Mouse (Mus musculus) T-helper 2 cell (primary cell): ENCODE measurements around the gene Sirt6.

ENCODE experiments used
- in situ Hi-C: fragments of 300-600 bp; cut with MboI, MseI; formaldehyde crosslinking; loops from one replicate; pipeline ENCODE4 v1.15.1; 2025; ENCODE audit warnings: high pct_unique_total_duplicates

The Sirt6 gene

GRCm38 (mm10) chr10:81627836-81628220, 231 bp upstream of the Sirt6 start:
- in situ Hi-C loops = loop anchor here (25.0 kb wide), 1 partner anchor 1709 kb away; the partner anchor contains the start of gene Slc41a2

DNA sequence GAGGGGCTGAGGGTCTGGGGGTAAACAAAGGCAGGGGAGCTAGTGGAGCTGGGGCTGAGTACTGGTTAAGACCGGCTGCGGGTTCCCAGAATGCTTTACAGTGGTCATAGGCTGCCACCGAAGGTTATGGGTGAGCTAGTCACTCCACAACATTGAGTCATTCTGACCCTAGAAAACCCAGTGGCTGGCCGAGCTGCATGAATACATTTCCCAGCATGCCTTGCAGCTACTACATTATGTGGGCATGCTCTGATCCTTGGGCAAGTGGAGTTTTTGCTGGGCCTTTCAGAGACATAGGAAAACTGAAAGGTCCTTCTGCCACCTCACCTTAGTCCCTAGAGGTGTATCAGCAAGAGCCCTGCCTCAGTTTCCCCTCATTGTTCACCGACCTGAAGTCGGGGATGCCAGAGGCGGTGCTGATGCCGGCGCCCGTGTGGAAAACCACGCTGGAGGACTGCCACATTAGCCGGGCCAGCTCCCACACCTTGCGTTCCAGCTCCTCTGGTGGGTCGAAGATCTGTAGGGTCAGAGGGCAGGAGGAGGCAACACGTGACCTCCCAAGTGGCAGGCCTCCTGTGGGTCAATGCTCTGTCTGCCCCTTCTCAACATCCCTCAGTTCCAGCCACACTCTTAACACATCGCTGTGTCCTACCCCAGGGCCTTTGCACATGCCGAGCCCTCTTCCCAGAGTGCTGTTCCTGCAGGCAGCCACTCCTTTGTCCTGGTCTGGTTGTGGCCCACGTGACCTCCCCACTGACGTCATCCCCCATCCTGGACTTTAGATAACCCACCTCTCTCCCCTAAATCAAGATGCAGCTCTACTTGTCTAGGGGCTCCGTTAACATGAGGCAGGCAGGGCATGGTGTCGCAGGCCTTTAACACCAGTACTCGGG, 1.2 kb downstream of the Sirt6 start:
- in situ Hi-C loops = loop anchor here (25.0 kb wide), 1 partner anchor 1711 kb away; the partner anchor contains the start of gene Slc41a2

DNA sequence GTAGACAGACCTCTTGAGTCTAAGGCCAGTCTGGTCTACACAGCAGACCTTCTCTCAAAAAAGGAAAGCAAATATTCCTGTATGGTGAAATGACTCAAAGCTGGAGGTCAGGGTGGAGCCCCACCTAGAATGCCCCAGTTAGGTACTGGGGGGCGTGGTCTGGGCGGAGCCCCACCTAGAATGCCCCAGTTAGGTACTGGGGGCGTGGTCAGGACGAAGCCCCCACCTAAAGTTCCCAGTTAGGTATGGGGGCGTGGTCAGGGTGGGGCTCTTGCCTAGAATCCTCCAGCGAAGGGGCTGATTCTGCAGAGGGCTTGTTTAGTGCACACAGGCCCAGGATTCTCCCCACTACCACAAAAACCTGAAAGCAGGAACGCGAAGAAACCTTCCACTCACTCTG, 4.2 kb downstream of the Sirt6 start:
- in situ Hi-C loops = no loop called here

DNA sequence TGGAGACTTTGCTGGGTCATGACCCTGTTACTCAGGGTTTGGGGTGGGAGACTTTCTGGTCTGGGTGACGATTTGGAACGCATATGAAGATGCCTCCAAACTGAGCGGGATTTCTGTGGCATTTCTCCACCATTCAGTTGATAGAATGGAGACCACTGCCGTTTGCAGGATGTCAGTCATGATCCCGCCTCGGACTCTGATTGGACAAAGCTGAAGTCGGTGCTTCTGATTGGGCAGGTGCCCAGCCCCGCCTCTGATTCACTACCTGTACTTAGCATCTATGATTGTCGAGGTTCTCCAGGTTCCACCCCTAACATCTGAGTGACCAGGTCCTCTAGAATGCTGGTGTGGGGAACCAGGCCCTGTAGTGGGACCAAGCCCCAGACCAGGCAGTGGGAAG, 6.8 kb downstream of the Sirt6 start:
- in situ Hi-C loops = no loop called here

DNA sequence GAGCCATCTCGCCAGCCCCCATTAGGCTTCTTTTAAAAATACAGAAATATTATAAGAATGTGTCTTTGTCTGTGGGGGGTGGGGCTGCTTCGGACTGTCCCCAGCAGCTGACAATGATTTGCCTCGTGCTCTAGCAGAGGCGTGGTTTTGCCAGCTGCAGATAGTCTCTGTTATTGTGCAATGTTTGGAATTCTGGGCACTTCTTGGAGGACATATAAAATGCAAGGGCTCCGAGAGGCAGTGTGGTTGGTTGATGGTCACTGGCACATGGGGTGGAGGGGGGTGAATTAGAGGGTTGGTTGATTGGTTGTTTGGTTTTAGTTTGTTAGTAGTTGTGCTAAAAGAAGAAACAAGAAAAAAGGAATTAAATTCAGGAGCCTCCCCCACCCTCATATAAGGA, 7.6 kb downstream of the Sirt6 start:
- in situ Hi-C loops = no loop called here

DNA sequence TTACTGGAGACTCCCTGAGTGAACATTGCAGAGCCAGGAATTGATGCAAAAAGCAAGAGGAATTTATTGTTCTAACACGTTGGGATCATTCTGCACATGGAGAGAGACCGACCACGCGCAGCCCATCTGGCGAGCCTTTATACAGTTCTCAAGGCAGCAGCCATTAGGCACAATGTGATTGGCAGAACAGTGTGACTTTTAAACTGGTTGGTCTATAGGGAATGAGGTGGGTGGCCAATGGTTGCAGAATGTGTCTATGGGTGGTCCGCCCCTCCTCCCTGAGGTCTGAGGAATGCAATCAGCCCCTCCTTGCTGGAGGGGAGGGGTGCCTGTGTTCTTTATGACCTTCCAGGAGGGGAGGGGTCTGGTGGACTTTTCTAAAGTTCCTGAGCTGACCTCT, 12.1 kb downstream of the Sirt6 start:
- in situ Hi-C loops = no loop called here

GRCm38 (mm10) chr10:81612779-81613178, 14.8 kb downstream of the Sirt6 start:
- in situ Hi-C loops = no loop called here

GRCm38 (mm10) chr10:81608308-81608707, 19.3 kb downstream of the Sirt6 start:
- in situ Hi-C loops = no loop called here

- in situ Hi-C loops = no loop called here
These were observed 21.4 kb downstream of the Sirt6 start, which contains the start of gene BC025920 for GRCm38 (mm10) chr10:81605974-81606751. Gene BC025920, plus strand, starts transcription at chr10:81606270.

GRCm38 (mm10) chr10:81605666-81605973, 22.0 kb downstream of the Sirt6 start:
- in situ Hi-C loops = no loop called here

DNA sequence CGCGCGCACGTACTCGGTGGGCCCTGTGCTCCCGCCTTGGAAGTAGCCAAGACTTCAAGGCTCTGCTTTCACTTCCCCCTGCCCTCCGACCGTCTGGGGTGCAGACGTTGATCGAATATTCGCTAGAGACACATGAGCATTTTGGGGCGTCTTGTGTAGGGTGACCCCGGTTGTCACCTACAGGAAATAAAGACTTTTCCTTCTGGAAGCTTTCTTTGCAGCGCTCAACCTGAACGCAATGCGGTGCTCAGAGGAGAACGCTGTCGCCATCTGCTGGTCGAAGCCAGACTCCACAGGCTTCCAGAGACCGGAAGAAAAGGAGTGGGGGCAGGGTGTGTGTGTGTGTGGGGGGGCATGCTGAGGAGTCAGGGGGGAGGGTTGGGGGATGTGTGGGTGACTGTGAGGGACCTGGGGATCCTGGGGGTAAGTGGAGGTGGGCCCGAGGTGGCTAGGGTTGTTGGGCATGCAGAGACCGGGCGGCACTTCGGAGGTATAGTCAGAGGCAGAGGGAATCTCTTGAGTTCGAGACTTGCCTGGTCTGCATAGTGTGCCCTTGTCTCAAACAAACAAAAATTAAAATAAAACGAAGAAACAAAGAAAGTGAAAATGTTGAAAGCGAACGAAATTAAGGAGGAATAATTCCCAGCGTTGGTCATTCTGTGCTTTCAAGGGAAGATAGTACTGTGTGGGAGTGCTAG, 22.5 kb downstream of the Sirt6 start:
- in situ Hi-C loops = loop anchor here (5.0 kb wide), 1 partner anchor 38 kb away; no protein-coding TSS in a partner anchor

DNA sequence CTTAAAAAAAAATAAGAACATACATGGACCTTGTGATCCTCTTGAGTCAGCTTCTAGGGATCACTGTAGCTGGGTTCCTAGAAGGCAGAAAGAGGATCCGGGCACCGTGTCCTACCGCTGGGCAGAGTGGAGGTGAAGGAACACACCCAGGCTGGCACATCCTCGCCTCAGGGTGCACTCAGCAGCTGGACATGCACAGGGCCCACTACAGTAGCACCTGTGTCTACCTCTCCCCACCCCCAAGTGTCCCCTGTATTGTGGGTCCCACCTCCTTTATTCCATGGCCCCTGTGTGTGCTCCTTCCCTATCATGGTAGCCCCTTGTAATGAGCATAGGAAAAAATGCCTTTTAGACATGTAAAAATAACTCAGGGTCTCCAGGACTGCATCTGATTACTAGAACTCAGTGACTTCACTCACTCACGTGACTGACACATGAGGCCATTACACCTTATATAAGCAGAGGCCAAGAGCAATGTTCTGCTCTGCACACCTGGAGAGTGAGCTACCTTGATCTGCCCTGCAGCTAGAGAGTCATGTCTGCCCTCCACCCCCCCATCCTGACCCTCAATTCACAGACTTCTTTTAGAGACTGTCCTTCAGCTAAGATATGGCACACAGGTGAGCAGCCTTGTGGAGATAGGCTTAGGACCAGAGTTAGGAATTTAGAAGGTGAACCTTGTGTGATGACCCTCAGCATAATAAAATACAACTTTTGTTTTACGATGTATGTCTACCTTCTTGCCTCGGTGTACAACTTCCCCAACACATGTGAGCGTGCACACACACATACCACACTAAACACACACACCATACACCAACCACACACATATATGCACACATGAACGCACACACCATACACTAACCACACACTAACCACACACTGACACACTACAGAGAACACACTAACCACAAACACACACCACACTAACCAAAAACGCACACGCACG, 23.3 kb downstream of the Sirt6 start:
- in situ Hi-C loops = loop anchor here (5.0 kb wide), 1 partner anchor 37 kb away; no protein-coding TSS in a partner anchor

GRCm38 (mm10) chr10:81602741-81603151, 24.9 kb downstream of the Sirt6 start:
- in situ Hi-C loops = loop anchor here (5.0 kb wide), 1 partner anchor 35 kb away; no protein-coding TSS in a partner anchor

- in situ Hi-C loops = loop anchor here (5.0 kb wide), 1 partner anchor 34 kb away; no protein-coding TSS in a partner anchor
These were observed 26.1 kb downstream of the Sirt6 start for GRCm38 (mm10) chr10:81601396-81601905.

- in situ Hi-C loops = loop anchor here (5.0 kb wide), 1 partner anchor 33 kb away; no protein-coding TSS in a partner anchor
These were observed 26.8 kb downstream of the Sirt6 start, which contains the start of gene Tle6 for GRCm38 (mm10) chr10:81600738-81601203. Gene Tle6, minus strand, starts transcription at chr10:81601073.

DNA sequence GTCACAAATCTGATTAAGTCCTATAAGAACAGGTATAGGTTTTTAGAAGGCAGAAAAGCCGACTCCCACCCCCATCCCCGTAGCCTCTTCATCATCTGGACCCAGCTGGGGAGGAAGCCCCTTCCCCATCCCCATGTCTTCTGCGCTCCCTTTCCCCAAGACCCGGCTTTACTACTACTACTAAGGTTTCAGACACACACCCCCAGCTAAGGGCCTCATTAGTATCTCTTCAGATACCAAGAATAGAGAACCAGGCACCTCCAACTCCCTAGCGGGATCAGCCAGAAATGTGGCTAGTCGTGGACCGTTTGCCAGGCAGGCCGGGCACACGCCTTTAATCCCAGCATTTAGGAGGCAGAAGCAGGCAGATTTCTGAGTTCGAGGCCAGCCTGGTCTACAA, 27.5 kb downstream of the Sirt6 start:
- in situ Hi-C loops = loop anchor here (5.0 kb wide), 1 partner anchor 33 kb away; no protein-coding TSS in a partner anchor

DNA sequence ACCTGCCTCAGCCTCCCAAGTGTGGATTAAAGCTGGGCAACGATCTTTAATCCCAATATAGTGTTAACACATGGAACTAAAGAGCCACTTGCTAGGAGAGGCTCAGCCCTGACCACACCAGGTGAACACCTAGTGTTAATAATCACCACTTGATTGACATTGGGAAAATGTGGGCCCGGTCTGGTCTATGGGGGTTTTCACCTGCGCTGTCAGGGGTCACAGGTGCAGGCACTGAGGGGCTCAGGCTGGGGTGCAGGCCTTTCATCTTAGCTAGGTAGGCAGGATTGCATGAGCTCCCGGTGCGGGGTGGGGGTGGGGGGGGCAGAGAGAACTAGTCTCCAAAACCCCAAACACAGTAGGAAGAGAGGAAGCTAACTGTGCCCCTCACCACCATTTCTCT, 28.0 kb downstream of the Sirt6 start:
- in situ Hi-C loops = loop anchor here (5.0 kb wide), 1 partner anchor 32 kb away; no protein-coding TSS in a partner anchor

- in situ Hi-C loops = no loop called here
These were observed 28.7 kb downstream of the Sirt6 start for GRCm38 (mm10) chr10:81598871-81599270.

GRCm38 (mm10) chr10:81598342-81598741, 29.3 kb downstream of the Sirt6 start:
- in situ Hi-C loops = no loop called here
